Mouse (Mus musculus): ENCODE measurements around the gene Aknad1.
A peak's percentile ranks its signal among the peaks of the same experiment; 100 is the strongest.

Gene Aknad1

DNA sequence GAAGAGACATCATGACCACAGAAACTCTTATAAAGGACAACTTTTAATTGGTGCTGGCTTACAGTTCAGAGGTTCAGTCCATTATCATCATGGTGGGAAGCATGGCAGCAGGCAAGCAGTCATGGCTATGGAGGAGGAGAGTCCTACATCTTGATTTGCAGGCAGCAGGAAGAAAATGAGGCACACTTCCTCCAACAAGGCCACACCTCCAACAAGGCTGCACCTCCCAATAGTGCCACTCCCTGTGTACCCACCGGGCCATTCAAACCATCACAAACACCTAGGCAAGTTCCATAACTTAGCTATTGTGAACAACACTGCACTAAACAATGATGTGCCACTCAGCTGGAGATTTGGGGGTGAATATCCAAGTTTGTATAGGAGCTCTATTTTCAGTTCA lies 15.1 kb downstream of the Aknad1 start:
- no peak for DNase-seq

DNA sequence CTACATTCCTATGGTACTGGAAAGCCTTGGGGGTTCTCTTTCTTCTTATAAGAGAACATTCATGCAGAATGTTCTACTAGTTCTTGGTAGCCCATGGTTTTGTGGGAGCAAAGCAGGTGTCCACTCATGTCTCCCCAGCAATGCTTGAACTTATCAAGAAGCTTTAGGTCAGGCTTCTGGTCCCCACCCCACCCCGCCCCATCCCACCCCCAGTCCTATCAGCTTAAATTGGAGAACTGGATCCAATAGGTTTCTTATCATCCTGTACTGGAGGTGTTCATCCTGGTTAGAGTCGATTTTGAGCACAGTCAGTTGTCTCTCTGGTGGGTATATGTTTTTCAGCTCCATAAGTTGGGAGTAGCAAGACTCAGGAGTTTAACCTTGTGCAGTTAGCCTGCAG lies 16.1 kb downstream of the Aknad1 start:
- DNase-seq = no peak

- DNase-seq = no peak
Observed at GRCm38 (mm10) chr3:108756131-108756530, 16.7 kb downstream of the Aknad1 start.

DNA sequence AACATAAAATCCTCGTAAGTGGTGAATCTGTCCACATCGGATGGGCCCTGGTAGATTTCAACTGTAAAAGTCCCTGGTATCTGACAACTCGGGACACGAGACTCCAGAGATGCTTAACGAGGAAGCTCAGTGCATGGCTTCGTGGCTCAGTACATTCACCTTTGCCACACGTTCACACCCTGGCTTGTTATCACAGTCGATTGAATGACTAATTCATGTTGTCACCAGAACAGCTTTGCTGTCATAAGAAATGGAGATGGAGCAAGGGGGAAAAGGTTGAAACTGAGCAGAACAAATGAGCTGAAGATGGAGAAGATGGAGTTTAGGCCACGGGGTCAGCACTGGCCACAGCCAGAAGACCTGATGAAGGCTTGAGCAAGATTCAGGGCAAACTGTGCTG lies 18.1 kb downstream of the Aknad1 start:
- no peak for DNase-seq

DNA sequence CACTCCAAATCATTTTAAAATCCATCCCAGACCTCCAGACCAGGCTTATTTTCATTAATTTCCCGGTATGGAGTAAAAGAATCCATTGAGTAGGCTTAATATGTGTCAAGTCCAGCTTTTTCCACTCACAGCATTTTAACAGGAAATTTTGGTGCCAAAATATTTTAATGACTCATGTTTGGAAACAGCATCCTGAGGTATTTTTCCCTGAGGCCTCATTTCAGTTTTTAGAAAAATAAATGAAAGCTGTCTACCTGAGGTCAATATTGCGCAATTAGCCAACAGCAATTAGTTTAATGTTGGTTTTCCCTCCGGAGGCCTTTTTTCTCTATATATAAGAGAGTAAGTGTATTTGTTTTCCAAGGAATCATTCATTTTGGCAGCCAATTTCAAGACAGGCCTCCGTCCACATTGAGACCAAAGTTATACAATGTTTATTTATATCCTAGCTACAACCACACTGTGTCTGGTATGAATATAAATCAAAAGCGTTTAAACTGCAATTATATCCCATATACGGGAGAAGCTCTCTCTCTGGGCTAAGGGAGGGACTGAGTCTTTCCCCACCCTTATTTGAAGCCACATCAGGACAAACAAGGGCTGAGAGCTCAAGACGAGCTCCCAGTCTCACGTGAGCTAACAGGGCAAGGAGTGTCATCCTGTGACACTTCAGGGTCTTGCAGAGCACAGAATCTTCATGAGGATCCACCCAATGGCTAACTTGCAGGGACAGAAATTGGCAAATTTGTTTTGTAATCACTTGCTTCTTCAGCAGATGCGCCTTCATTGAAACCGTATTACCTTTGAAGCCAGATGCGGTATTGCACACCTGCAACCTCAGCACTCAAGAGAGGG lies 20.3 kb downstream of the Aknad1 start:
- DNase-seq = no peak

DNA sequence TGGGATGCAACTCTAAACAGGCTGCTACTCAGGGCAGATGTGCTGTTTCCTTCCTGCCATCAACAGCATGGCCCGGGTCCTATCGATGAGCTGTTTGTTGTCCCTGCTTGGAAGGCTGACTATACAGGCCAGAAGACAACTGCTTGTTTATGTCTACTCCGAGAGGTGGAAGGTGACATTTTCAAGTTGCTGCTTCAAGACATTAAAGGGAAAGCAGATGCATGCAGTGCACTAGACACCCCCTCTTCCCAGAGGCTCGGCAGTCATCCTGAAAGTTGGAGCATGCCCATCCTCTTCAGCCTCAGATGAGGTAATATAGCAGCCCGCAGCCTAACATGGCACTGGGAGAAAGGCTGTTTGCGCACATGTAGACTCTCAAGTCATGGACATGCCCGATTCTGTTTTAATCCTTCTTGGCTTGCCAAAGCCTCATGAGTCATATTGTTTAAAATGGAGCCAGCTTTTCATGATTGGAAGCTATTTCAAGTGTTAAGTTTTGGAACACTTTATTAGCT lies 23.2 kb downstream of the Aknad1 start:
- no peak for DNase-seq

- no peak for DNase-seq
Observed at GRCm38 (mm10) chr3:108763691-108764090, 24.2 kb downstream of the Aknad1 start.

GRCm38 (mm10) chr3:108764976-108765375 lies 25.5 kb downstream of the Aknad1 start:
- no peak for DNase-seq

DNA sequence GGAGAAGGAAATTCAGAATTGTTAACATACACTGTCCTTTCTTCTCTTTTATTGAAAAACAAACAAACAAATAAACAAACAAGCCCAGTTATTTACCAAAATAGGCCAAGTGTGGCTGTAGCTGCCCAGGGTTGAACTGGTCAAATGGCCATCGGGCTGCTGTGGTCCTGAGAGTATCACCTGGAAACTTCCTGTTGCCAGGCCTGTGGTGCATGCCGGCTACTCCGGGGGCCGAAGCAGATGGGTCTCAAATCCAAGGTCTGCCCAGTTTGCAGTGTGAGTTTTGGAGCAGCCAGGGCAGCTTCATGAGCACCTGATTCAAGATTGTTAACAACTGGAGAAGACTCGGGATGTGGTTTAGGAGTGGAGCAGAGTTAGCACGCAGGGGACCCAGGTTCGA lies 26.0 kb downstream of the Aknad1 start:
- no peak for DNase-seq

DNA sequence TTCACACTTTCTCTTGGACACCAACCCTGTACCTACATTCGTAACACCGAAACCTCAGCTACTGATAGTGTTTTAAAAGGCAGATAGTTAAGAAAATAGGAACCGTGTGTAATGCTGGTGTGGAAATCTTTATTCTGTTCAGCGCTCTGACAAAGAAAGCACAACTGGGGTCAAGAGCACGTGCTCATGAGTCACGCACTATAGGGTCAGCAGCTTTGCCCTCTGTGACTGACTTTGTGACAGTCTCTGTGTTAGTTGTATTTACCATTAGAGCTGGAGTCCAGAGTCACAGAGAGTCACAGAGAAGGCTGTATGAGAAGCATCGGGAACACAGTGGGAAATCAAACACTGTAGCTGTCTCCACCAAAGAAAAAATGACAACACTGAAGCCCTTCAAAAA lies 27.5 kb downstream of the Aknad1 start:
- DNase-seq = no peak

- DNase-seq = no peak
Observed at GRCm38 (mm10) chr3:108767416-108767815, 28.0 kb downstream of the Aknad1 start.

GRCm38 (mm10) chr3:108769547-108769946 lies 30.1 kb downstream of the Aknad1 start:
- no peak for DNase-seq

DNA sequence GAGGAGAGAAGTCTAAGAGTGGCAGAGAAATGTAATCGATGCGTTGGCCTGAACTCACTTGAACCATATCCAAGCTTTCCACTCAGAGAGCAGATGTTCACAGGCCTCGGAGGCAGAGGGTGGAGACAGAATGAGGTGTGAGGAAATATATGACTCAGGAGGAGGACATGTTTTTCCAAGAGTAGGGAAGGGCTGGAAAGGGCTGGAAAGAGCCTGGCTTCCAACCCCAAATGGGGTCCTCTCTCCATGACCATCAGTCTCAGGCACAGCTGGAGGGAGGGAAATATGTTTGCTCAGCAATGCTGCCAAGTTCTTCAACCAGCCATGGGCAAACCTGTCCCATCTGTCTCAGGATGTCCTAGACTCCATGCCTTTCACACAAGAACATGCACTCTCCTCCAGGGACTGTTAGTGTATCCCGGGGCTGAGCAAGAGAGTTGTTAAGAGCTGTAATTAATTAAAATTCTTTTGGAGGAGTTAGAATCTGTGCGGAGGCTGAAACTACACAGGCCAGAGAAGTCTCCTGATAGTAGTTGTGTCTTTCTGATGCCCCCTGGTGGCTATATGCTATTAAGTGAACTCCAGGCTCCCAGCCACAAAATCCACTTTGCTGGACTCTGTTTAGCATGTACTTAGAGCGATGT lies 31.4 kb downstream of the Aknad1 start:
- DNase-seq = peak; percentile 40

- DNase-seq = no peak
Observed at GRCm38 (mm10) chr3:108772211-108772610, 32.8 kb downstream of the Aknad1 start.

- DNase-seq = no peak
Observed at GRCm38 (mm10) chr3:108772811-108773210, 33.4 kb downstream of the Aknad1 start.

- no peak for DNase-seq
Observed at GRCm38 (mm10) chr3:108778761-108779540, 39.5 kb downstream of the Aknad1 start.

GRCm38 (mm10) chr3:108781238-108781883 lies 41.9 kb downstream of the Aknad1 start:
- DNase-seq = no peak

DNA sequence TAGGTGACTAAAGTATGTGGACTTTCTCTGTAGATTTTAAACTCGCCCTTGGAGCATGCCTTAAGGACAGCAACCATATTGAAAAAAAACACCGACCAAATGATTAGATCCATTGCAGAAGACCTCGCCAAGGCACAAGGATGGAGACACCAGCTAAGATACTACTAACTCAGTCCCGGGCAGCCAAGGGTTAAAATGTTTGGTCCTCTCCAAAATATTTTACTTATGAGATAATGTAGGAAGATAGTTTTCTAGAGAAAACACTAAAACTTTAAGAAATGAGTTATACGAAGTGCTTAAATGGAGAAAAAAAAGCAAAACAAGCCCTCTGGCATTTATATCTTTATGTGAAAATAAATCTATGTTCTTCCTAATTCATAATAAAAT lies 42.4 kb downstream of the Aknad1 start:
- no peak for DNase-seq

- DNase-seq = no peak
Observed at GRCm38 (mm10) chr3:108782364-108782895, 43.0 kb downstream of the Aknad1 start.

DNA sequence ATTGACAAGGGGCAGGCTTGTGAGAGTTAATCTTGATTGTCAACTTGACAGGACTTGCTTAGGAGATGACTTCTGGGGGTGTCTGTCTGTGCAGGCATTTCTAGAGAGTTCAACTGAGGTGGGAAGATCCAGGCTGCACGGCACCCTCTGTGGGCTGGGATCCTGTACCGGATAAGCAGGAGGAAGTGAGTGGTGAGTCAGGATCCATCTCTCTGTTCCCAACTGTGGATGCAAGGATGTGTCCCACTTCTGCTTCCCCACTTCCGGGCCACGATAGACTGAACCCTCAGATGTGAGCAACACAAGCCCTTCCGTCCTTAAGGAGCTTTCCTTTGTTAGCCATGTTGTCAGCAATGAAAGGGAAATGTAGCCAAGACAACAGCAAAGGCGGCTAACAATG lies 47.1 kb downstream of the Aknad1 start:
- DNase-seq = no peak

GRCm38 (mm10) chr3:108787754-108788454 lies 48.4 kb downstream of the Aknad1 start:
- no peak for DNase-seq

DNA sequence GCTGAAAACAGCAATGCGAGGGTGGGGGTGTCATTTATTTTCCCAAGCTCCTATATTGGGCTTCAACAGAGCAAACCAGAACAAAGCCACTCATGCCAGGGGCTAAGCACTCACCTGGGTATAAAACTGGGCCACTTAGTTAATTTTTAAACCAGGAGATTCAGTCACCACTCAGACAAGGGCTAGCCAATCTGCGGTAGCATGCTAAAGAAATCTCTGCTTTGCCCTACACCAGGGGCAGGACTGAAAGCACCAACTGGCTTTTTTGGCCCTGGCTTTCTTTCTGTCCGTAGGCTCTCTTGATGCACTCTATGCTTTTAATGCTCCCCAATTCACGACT lies 49.0 kb downstream of the Aknad1 start:
- DNase-seq = no peak

Data from right cerebral cortex, postnatal 14 days (tissue).